ENCODE assay signal across 23 mouse cellular contexts in the genomic region with DNA sequence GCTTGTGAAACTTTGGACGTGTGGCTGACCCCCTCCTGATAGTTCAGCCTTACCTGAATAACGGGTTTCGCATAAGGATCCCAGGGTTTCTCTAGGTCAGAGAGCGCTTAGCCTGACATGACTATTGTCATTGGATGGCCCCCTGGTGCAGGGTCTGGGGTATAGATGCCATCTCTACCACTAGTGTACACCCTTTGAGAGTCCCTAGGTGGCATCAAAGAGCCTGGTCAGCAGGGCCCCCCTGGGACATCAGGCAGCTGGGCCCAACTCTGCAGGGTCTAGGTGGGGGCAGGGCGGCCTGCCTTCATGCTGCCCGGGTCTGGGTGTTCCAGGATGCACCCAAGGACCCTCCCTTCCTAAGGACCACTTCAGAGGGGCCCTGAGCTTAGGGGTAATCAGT. TPM values are rescaled to one million over a fixed set of nuclear protein-coding genes. Genes with fewer than 3 reads are reported as not detected.
DNase-seq lines count a peak whose midpoint lies in the region; ATAC-seq and TF ChIP-seq lines count a peak whose summit lies in the region.
"Had no signal": no experiment of that assay in that cellular context is flagged by ENCODE, and none has a peak within 500 bp of the region (broad histone marks: within the 10 kb centered on the region; RNA-seq: fewer than 3 reads in every experiment).

No protein-coding gene starts in this region.

- no peak for TF ChIP-seq EP300 in stomach, postnatal 0 days (optimal IDR thresholded peaks at IDR 0.05)

- WGBS in midbrain, embryonic 12.5 days, result 46% methylated on average over 6 of the region's 6 CpGs
- whole genome bisulfite sequencing in midbrain, embryonic 14.5 days, result 42% methylated on average over 6 of the region's 6 CpGs
- 61% methylated on average over 6 of the region's 6 CpGs for WGBS in stomach, postnatal 0 days

- peak; percentile 83 for DNase-seq in heart, adult 11 months
- no peak for DNase-seq in heart, adult 8-10 months (ENCODE audit: low spot score)
- no peak for DNase-seq in layer of hippocampus, adult 2 months (ENCODE audit: low spot score in 2 of 2)
- DNase-seq in layer of hippocampus, postnatal 36 days, result no peak
- no peak for DNase-seq in midbrain, embryonic 14.5 days
- DNase-seq in stomach, postnatal 0 days (ENCODE audit: low spot score), result no peak
- DNase-seq: adrenal gland, postnatal 36 days; cerebellum, adult 9-10 months; heart, postnatal 14 days; kidney, adult 9 months; kidney, postnatal 25 days; left cerebral cortex, postnatal 4 days; lung, adult 18-20 months; lung, postnatal 4 days; right cerebral cortex, postnatal 14 days had no signal

- H3K4me3 ChIP-seq in layer of hippocampus, adult 2 months, result no peak overlapping the region
- H3K4me3 ChIP-seq in midbrain, embryonic 12.5 days, result no peak overlapping the region
- H3K4me3 ChIP-seq in midbrain, embryonic 14.5 days (replicated peaks; ENCODE audit: low read depth, low read length), result no peak overlapping the region
- no peak overlapping the region for H3K4me3 ChIP-seq in stomach, postnatal 0 days (ENCODE audit: low read depth, low read length)
- H3K4me3 ChIP-seq: heart, embryonic 12.5 days had no signal

- H3K27ac ChIP-seq in layer of hippocampus, adult 2 months, result no peak overlapping the region
- no peak overlapping the region for H3K27ac ChIP-seq in midbrain, embryonic 12.5 days (replicated peaks)
- H3K27ac ChIP-seq in midbrain, embryonic 14.5 days (replicated peaks; ENCODE audit: low read depth, low read length), result no peak overlapping the region
- no peak overlapping the region for H3K27ac ChIP-seq in stomach, postnatal 0 days (replicated peaks)
- H3K27ac ChIP-seq: hindbrain, embryonic 14.5 days had no signal

- H3K9me3 ChIP-seq in midbrain, embryonic 12.5 days, result no peaks in the 10 kb centered on the region
- no peaks in the 10 kb centered on the region for H3K9me3 ChIP-seq in midbrain, embryonic 14.5 days (ENCODE audit: control insufficient read depth, low read length)
- no peaks in the 10 kb centered on the region for H3K9me3 ChIP-seq in stomach, postnatal 0 days (ENCODE audit: control insufficient read depth, low read length)
- H3K9me3 ChIP-seq: G1E; heart, embryonic 12.5 days had no signal

- no peak overlapping the region for H3K4me2 ChIP-seq in midbrain, embryonic 12.5 days (replicated peaks)
- no peak overlapping the region for H3K4me2 ChIP-seq in midbrain, embryonic 14.5 days (ENCODE audit: low read length)
- no peak overlapping the region for H3K4me2 ChIP-seq in stomach, postnatal 0 days (replicated peaks; ENCODE audit: low read depth)
- H3K4me2 ChIP-seq: heart, embryonic 12.5 days; hindbrain, embryonic 14.5 days; liver, embryonic 11.5 days had no signal

- peak; percentile 58 for TF ChIP-seq CTCF in layer of hippocampus, adult 2 months (conservative IDR thresholded peaks at IDR 0.05)
- 0 out of 2 replicates have a peak, but pooled peaks have one; percentile 4 for TF ChIP-seq CTCF in stomach, postnatal 0 days (IDR thresholded peaks at IDR 0.05; ENCODE audit: low read depth)

- H3K4me1 ChIP-seq in midbrain, embryonic 12.5 days, result peaks cover 8% of the 10 kb centered on the region
- H3K4me1 ChIP-seq in midbrain, embryonic 14.5 days (ENCODE audit: control insufficient read depth, insufficient read depth, low read length), result peaks cover 11% of the 10 kb centered on the region
- H3K4me1 ChIP-seq in stomach, postnatal 0 days (replicated peaks; ENCODE audit: control insufficient read depth, insufficient read depth), result no peaks in the 10 kb centered on the region

- H3K36me3 ChIP-seq in midbrain, embryonic 12.5 days, result peaks cover 12% of the 10 kb centered on the region; the same call in 1 of the 2 replicates
- H3K36me3 ChIP-seq in midbrain, embryonic 14.5 days (ENCODE audit: control insufficient read depth, insufficient read depth, low read length), result peaks cover 8% of the 10 kb centered on the region; the same call in 1 of the 2 replicates
- peaks cover 7% of the 10 kb centered on the region; the same call in 1 of the 2 replicates for H3K36me3 ChIP-seq in stomach, postnatal 0 days (ENCODE audit: control insufficient read depth, insufficient read depth, low read length)

- peaks cover 12% of the 10 kb centered on the region; the same call in 1 of the 2 replicates for H3K27me3 ChIP-seq in midbrain, embryonic 12.5 days
- no peaks in the 10 kb centered on the region for H3K27me3 ChIP-seq in midbrain, embryonic 14.5 days (ENCODE audit: control insufficient read depth, insufficient read depth, low read length)
- no peaks in the 10 kb centered on the region for H3K27me3 ChIP-seq in stomach, postnatal 0 days (ENCODE audit: control insufficient read depth, insufficient read depth, low read length)
- H3K27me3 ChIP-seq: Patski had no signal

- no peak overlapping the region for H3K9ac ChIP-seq in midbrain, embryonic 12.5 days (replicated peaks)
- H3K9ac ChIP-seq in midbrain, embryonic 14.5 days (replicated peaks; ENCODE audit: low read length), result no peak overlapping the region
- no peak overlapping the region for H3K9ac ChIP-seq in stomach, postnatal 0 days (ENCODE audit: low read length)
- H3K9ac ChIP-seq: heart, embryonic 12.5 days; hindbrain, embryonic 14.5 days had no signal

- 0 out of 2 replicates have a peak, but pooled peaks have one; percentile 34 for ATAC-seq in midbrain, embryonic 12.5 days (ENCODE audit: low FRiP score, low read depth)
- ATAC-seq in midbrain, embryonic 14.5 days (ENCODE audit: low FRiP score, low TSS enrichment), result no peak
- ATAC-seq in stomach, postnatal 0 days (ENCODE audit: low FRiP score, low TSS enrichment), result no peak
- ATAC-seq in erythroid progenitor cell, adult 5-6 weeks (replicated peaks; ENCODE audit: low FRiP score, poor library complexity, severe bottlenecking), result no peak
- ATAC-seq: Patski had no signal

RNA-seq across cellular contexts. Expression of a gene that starts 10.2 kb away (rescaled TPM):
- total RNA-seq in heart, adult 8-10 months (2022), result not detected
- total RNA-seq in layer of hippocampus, adult 2 months (2021), result 100 to 1,000 TPM; 309 to 329 TPM
- 100 to 1,000 TPM; 287 to 306 TPM for total RNA-seq in layer of hippocampus, postnatal 36 days (2021)
- 0.59 and 0.67 TPM in 2 replicates for polyA plus RNA-seq in midbrain, embryonic 12.5 days (2016; fragmentation: Nextera tagmentation; extraction: Ambion mirVana)
- 1.3 and 2.7 TPM in 2 replicates for polyA plus RNA-seq in midbrain, embryonic 14.5 days (2014; fragmentation: Nextera tagmentation; extraction: Ambion mirVana)
- 0.12 and 0.13 TPM in 2 replicates for polyA plus RNA-seq in stomach, postnatal 0 days (2015; fragmentation: Nextera tagmentation; extraction: Ambion mirVana)
- total RNA-seq in erythroid progenitor cell, adult 5-6 weeks (2015; ENCODE audit: low replicate concordance), result not detected in 2 replicates
- not detected in 2 replicates for total RNA-seq in erythroid progenitor cell, adult 5-6 weeks (2017; ENCODE audit: low replicate concordance)
- total RNA-seq: G1E; heart, postnatal 14 days; megakaryocyte-erythroid progenitor cell, adult 5-6 weeks had no signal
- polyA plus RNA-seq: G1E had no signal

RNA-seq across cellular contexts. Expression of a gene that starts 31.9 kb away (rescaled TPM):
- total RNA-seq in heart, adult 8-10 months (2022), result 10 to 100 TPM; 25.9 to 31.7 (median 26.3) TPM
- 10 to 100 TPM; 33.1 to 34.0 TPM for total RNA-seq in layer of hippocampus, adult 2 months (2021)
- 10 to 100 TPM; 33.0 to 38.2 TPM for total RNA-seq in layer of hippocampus, postnatal 36 days (2021)
- 69.2 and 81.5 TPM in 2 replicates for polyA plus RNA-seq in midbrain, embryonic 12.5 days (2016; fragmentation: Nextera tagmentation; extraction: Ambion mirVana)
- 60.0 and 63.6 TPM in 2 replicates for polyA plus RNA-seq in midbrain, embryonic 14.5 days (2014; fragmentation: Nextera tagmentation; extraction: Ambion mirVana)
- 57.4 and 63.5 TPM in 2 replicates for polyA plus RNA-seq in stomach, postnatal 0 days (2015; fragmentation: Nextera tagmentation; extraction: Ambion mirVana)
- 5.4 and 13.0 TPM in 2 replicates for total RNA-seq in erythroid progenitor cell, adult 5-6 weeks (2015; ENCODE audit: low replicate concordance)
- 6.3 TPM in 1 of 2 replicates, not detected in the other for total RNA-seq in erythroid progenitor cell, adult 5-6 weeks (2017; ENCODE audit: low replicate concordance)

RNA-seq across cellular contexts. Expression of a gene that starts 32.2 kb away (rescaled TPM):
- total RNA-seq in heart, adult 8-10 months (2022), result 1,000 to 10,000 TPM; 1,379 to 1,599 (median 1,505) TPM
- 100 to 1,000 TPM; 367 to 391 TPM for total RNA-seq in layer of hippocampus, adult 2 months (2021)
- total RNA-seq in layer of hippocampus, postnatal 36 days (2021), result 100 to 1,000 TPM; 370 to 401 TPM
- 525 and 530 TPM in 2 replicates for polyA plus RNA-seq in midbrain, embryonic 12.5 days (2016; fragmentation: Nextera tagmentation; extraction: Ambion mirVana)
- 495 and 649 TPM in 2 replicates for polyA plus RNA-seq in midbrain, embryonic 14.5 days (2014; fragmentation: Nextera tagmentation; extraction: Ambion mirVana)
- 1,477 and 1,517 TPM in 2 replicates for polyA plus RNA-seq in stomach, postnatal 0 days (2015; fragmentation: Nextera tagmentation; extraction: Ambion mirVana)
- 40.7 and 133 TPM in 2 replicates for total RNA-seq in erythroid progenitor cell, adult 5-6 weeks (2015; ENCODE audit: low replicate concordance)
- total RNA-seq in erythroid progenitor cell, adult 5-6 weeks (2017; ENCODE audit: low replicate concordance), result 19.2 and 25.0 TPM in 2 replicates

Comparison
In these comparisons a context has a peak if more than half of its experiments do, and no peak if none do; other contexts are left out.
1. RNA of a gene that starts 10.2 kb away (total RNA-seq): 309 to 329 TPM in layer of hippocampus, adult 2 months and 287 to 306 TPM in layer of hippocampus, postnatal 36 days; not detected in heart, adult 8-10 months and not detected in erythroid progenitor cell, adult 5-6 weeks; every median in the first group is over 100 times any median in the second.